Mouse (Mus musculus): ENCODE data around the gene Acvr1b.

DNA sequence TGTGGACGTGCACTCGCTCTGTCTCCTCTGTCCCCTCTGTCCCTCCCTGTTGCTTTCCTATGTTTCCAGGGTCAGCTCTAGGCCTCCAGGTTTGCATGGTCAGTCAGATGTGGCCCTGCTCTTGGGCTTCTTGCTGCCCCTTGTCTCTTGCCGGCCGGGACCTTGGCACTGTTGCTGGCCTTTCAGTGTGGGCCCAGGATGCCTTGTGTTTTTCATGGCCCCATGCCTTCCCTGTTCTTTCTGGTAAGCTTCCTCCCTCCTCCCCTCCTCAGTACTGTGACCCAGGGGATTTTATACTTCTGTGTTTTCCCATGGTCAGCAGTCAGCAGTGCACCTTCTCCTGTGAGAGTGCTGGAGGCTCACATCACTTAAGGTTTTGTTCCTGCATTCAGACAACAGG is 7.6 kb downstream of the Acvr1b start:
- TF ChIP-seq POLR2A (IDR thresholded peaks at IDR 0.05; ENCODE audit: borderline replicate concordance, insufficient read depth, low read length) (no peak), CTCF (IDR thresholded peaks at IDR 0.05; ENCODE audit: borderline replicate concordance, insufficient read depth, low read depth, low read length) (no peak)
